Mouse (Mus musculus): ENCODE results near the gene Zfp652. TPM values are rescaled to one million over a fixed set of nuclear protein-coding genes. Genes with fewer than 3 reads are reported as not detected.

The Zfp652 gene
- polyA plus RNA-seq, 1 experiment from 2014 or later, result 24.9 TPM

DNA sequence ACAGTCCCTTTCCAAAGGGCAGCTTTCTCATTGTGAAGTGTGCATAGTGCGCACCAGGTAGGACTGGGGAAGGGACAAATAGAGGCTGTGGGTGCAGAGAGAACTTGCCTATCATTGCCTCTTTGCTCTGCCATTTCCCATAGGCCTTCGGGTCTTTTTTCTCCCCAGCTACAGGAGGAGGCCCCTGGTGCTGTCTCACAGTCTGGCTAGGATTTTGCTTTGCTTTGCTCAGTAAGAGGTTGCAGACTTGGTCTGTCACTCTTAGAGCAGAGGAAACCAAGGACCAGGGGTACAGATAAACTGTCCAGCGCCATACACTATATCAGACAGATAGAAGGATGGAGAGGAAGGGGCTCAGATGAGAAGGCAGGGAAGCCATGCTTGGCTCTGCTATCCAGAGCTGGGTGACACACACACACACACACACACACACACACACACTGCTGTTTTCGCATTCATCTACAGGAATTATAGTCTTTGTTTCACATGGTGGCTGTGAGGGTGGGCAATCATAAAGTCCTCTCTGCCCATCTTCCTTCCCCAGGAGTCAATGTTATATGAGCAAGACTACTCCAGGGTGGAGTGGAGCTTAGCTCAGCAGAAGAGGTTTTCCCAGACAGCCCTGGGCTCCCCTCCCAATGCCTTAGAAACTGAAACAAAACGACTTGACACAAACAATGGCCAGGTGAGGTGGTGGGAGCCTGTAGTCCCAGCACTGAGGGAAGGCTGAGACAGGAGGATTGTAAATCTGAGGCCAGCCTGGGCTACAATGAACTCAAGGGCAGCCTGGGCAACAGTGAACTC is 128.4 kb downstream of the Zfp652 start:
- Histone ChIP-seq H3K9me3 (no peaks in the 10 kb centered on the region), H3K27me3 (peaks cover 52% of the 10 kb centered on the region), H3K4me3 (replicated peaks) (no peak overlapping the region), H3K4me1 (replicated peaks) (peaks cover 28% of the 10 kb centered on the region), H3K9ac (replicated peaks) (no peak overlapping the region), H3K4me2 (peak overlapping the region; percentile 44; the same call in 1 of the 2 replicates), H3K27ac (no peak overlapping the region), H3K36me3 (no peaks in the 10 kb centered on the region)
- ATAC-seq (ENCODE audit: insufficient number of reproducible peaks, insufficient read depth, low FRiP score, low TSS enrichment, low read depth), result no peak
- WGBS, result 76% methylated on average over 5 of the region's 5 CpGs

DNA sequence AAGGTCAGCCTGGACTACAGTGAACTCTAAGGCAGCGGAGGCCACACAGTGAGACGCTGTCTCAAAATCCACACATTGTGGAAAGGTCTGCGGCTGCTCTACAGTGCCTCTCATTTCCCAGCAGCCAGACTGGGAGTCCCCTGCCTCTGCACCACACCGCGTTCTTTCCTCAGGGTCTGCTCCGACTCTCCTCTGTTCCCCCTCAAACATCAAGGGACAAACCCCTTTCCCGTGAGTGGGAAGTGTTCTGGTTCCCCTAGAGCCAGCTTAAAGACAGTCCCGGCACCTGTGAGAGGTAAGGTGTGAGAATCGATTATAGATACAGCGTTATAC is 129.0 kb downstream of the Zfp652 start:
- H3K4me2 ChIP-seq, result peak overlapping the region; percentile 44
- ATAC-seq (ENCODE audit: insufficient number of reproducible peaks, insufficient read depth, low FRiP score, low TSS enrichment, low read depth), result no peak
- H3K4me3 ChIP-seq (replicated peaks), result peak overlapping the region; percentile 17; the same call in 1 of the 2 replicates
- 65% methylated on average over 10 of the region's 10 CpGs for WGBS
- no peaks in the 10 kb centered on the region for H3K9me3 ChIP-seq
- H3K27me3 ChIP-seq, result peaks cover 46% of the 10 kb centered on the region
- 0 out of 2 replicates have a peak overlapping the region, but pooled peaks have one; percentile 4 for H3K9ac ChIP-seq (replicated peaks)
- H3K36me3 ChIP-seq, result no peaks in the 10 kb centered on the region
- H3K27ac ChIP-seq, result 0 out of 2 replicates have a peak overlapping the region, but pooled peaks have one; percentile 1
- peaks cover 23% of the 10 kb centered on the region for H3K4me1 ChIP-seq (replicated peaks)

DNA sequence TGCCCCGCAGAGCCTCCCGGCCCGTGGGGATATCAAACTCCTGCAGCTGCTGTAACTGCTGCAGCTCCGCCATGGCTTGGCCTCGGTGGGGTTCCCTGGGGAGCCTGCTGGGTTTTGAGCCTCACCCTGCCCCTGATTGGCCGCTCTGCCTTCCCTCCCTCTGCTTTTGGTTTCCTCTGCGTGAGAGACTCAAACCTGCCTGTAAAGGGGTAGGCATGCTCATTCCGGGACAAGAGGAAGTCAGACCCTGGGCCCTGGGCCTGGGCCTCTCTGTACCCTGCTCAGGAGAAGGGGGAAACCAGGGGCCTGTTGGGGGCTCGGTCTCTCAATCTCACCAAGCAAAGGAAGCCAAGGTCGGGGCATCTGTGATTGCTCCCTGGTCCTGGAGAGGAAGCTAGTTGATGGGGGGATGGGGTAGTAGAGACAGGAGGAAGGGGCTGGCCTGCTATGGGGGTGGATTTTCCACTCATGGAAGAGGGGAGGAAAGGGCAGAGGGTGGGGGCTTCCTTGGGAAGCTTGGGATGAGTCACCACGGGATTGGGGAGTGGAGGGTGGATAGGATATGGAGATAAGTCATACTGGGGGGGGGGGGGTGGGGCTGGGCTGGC is 129.7 kb downstream of the Zfp652 start, which contains the start of gene Abi3:
Gene Abi3 (minus strand): TSS at position 403 of the 608 bp plus-strand sequence.
- ATAC-seq (ENCODE audit: insufficient number of reproducible peaks, insufficient read depth, low FRiP score, low TSS enrichment, low read depth), result no peak
- 13% methylated on average over 11 of the region's 11 CpGs for WGBS
- Histone ChIP-seq H3K4me1 (replicated peaks) (peaks cover 15% of the 10 kb centered on the region), H3K27me3 (peaks cover 39% of the 10 kb centered on the region), H3K4me2 (peak within 1 kb of the TSS; percentile 44), H3K36me3 (no peaks in the 10 kb centered on the region), H3K27ac (0 out of 2 replicates have a peak within 1 kb of the TSS, but pooled peaks have one; percentile 1), H3K9me3 (no peaks in the 10 kb centered on the region), H3K4me3 (replicated peaks) (peak within 1 kb of the TSS; percentile 17), H3K9ac (replicated peaks) (0 out of 2 replicates have a peak within 1 kb of the TSS, but pooled peaks have one; percentile 12)

DNA sequence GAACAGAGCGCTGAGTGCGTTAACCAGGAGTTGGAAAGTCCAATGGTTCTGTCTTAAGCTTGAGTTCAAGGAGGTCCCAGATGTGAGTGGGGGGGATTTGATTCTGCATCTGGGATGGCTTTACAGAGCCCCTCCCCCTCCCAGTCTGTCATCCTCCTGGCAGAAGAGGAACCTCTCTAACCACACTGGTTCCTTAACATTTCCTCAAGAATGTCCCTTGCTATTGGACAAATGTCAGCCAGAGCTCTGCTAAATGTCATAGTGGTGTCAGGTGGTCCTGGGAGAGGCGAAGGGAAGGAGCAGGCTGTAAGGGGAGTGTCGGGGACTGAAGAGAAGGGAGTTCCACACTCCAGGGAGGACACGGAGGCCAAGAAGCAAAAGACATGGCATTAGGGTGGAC is 130.5 kb downstream of the Zfp652 start:
- Histone ChIP-seq H3K4me1 (replicated peaks) (peaks cover 11% of the 10 kb centered on the region), H3K4me3 (replicated peaks) (no peak overlapping the region), H3K9ac (replicated peaks) (no peak overlapping the region), H3K27me3 (peaks cover 32% of the 10 kb centered on the region), H3K36me3 (no peaks in the 10 kb centered on the region), H3K4me2 (no peak overlapping the region), H3K27ac (no peak overlapping the region), H3K9me3 (no peaks in the 10 kb centered on the region)
- 65% methylated on average over 5 of the region's 5 CpGs for WGBS
- no peak for ATAC-seq (ENCODE audit: insufficient number of reproducible peaks, insufficient read depth, low FRiP score, low TSS enrichment, low read depth)

DNA sequence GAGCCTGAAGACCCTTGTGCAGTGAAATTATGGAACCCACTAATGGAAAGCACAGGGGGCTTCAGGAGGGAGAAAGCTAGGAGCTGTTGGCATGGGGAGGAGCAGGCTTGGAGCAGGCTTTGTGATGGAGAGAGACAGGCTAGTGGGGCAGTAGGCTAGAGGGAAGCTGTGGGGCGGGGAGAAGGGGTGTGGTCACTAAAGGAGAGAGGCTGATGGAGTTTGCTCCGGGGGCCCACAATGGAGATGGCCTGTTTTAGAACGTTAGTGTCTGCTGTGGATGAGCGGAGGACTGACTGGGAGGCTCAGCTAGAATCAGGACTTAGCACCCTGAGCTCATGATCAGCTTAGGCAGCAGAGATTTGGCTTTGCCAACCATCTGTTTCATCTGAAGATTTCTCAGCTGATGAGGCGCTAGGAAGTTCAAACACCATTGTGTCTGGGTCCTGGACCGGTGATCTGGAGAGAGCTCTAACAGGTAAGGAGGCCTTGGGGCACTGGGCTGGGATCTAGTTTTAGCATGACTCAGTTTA is 131.0 kb downstream of the Zfp652 start:
- H3K4me2 ChIP-seq, result no peak overlapping the region
- H3K36me3 ChIP-seq, result no peaks in the 10 kb centered on the region
- no peak for ATAC-seq (ENCODE audit: insufficient number of reproducible peaks, insufficient read depth, low FRiP score, low TSS enrichment, low read depth)
- WGBS, result 57% methylated on average over 6 of the region's 6 CpGs
- peaks cover 11% of the 10 kb centered on the region for H3K4me1 ChIP-seq (replicated peaks)
- H3K9ac ChIP-seq (replicated peaks), result no peak overlapping the region
- no peaks in the 10 kb centered on the region for H3K9me3 ChIP-seq
- no peak overlapping the region for H3K27ac ChIP-seq
- H3K27me3 ChIP-seq, result peaks cover 27% of the 10 kb centered on the region
- no peak overlapping the region for H3K4me3 ChIP-seq (replicated peaks)

DNA sequence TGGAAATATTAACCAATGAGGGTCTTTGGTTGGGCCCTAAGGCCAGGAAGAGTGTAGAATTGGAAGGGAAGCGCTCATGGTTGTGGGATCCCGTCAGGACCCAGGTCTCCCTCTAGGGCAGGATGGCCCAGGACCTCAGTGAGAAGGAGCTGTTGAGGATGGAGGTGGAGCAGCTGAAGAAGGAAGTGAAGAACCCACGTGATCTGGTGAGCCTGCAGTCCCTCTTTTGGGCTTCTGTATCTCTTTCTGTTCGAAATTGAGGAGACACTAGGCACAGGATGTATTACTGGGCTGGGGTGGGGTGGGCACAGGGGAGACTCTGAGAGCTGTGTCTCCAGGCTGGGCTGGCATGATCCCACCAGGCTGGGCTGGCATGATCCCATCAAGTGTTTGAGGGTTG is 132.5 kb downstream of the Zfp652 start:
- Histone ChIP-seq H3K4me2 (no peak overlapping the region), H3K27ac (no peak overlapping the region), H3K36me3 (no peaks in the 10 kb centered on the region), H3K4me1 (replicated peaks) (peaks cover 11% of the 10 kb centered on the region), H3K4me3 (replicated peaks) (no peak overlapping the region), H3K9me3 (no peaks in the 10 kb centered on the region), H3K27me3 (peaks cover 21% of the 10 kb centered on the region), H3K9ac (replicated peaks) (no peak overlapping the region)
- no peak for ATAC-seq (ENCODE audit: insufficient number of reproducible peaks, insufficient read depth, low FRiP score, low TSS enrichment, low read depth)
- 70% methylated on average over 4 of the region's 4 CpGs for WGBS

DNA sequence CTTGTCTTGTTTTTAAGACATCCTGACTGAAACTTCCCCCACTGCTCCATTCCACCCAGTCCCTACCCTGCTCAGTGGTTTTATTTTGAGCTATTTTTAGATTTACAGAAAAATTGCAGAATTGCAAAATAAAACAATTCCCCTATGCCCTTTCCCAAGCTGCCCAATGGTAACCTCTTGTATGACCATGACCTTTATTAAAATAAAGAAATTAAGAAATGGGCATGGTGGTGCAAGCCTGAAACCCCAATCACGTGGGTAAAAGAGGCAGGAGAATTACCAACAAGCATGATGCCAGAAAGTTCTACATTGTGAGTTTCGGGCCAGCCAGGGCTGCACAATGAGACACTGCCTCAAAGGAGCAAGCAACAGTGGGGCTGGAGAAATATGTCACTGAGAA is 138.4 kb downstream of the Zfp652 start:
- 69% methylated on average over 2 of the region's 2 CpGs for WGBS
- H3K4me3 ChIP-seq (replicated peaks), result no peak overlapping the region
- H3K27ac ChIP-seq, result no peak overlapping the region
- no peaks in the 10 kb centered on the region for H3K36me3 ChIP-seq
- H3K27me3 ChIP-seq, result no peaks in the 10 kb centered on the region; the same call in 1 of the 2 replicates
- no peaks in the 10 kb centered on the region for H3K4me1 ChIP-seq (replicated peaks)
- no peak overlapping the region for H3K9ac ChIP-seq (replicated peaks)
- H3K9me3 ChIP-seq, result no peaks in the 10 kb centered on the region
- ATAC-seq (ENCODE audit: insufficient number of reproducible peaks, insufficient read depth, low FRiP score, low TSS enrichment, low read depth), result no peak
- H3K4me2 ChIP-seq, result no peak overlapping the region

DNA sequence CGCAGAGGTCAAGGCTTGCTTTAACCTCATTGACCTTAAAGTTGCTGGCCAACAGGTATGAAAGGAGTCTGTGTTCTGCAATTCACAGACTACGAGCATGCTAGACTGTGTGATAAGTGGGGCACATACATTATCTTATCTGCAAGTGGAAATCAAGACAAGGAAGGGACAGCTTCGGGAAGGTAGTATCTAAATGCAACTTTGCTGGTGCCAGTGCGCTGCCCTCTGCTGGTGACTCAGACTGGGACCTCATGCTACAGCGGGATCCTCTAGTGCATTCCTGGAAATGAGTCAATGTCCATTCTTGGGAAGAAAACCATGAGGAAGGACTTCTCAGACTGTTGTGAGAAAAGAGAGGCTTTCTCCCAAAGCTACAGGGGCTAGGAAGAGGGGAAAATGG is 141.2 kb downstream of the Zfp652 start:
- Histone ChIP-seq H3K27me3 (no peaks in the 10 kb centered on the region; the same call in 1 of the 2 replicates), H3K4me2 (no peak overlapping the region), H3K9me3 (no peaks in the 10 kb centered on the region), H3K27ac (no peak overlapping the region), H3K4me1 (replicated peaks) (peaks cover 7% of the 10 kb centered on the region; the same call in 1 of the 2 replicates), H3K36me3 (no peaks in the 10 kb centered on the region), H3K4me3 (replicated peaks) (no peak overlapping the region), H3K9ac (replicated peaks) (no peak overlapping the region)
- WGBS, result 62% methylated on average over 5 of the region's 5 CpGs
- ATAC-seq (ENCODE audit: insufficient number of reproducible peaks, insufficient read depth, low FRiP score, low TSS enrichment, low read depth), result no peak

DNA sequence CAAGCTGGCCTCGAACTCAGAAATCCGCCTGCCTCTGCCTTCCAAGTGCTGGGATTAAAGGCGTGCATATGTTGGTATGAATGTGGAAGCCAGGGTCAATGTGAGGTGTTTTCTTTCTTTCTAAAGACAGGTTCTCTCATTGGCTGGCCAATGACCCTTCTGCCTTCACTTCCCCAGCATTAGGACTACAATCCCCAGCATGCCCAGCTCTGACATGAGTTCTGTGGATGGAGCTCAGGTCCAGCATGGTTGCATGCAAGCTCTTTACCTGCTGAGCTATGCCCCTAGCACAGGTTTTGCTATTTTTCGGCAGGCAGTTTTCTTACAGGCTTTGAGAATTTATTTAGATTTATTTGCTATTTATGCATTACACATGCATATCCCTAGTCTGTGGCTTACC is 144.8 kb downstream of the Zfp652 start:
- Histone ChIP-seq H3K36me3 (no peaks in the 10 kb centered on the region), H3K4me2 (no peak overlapping the region), H3K4me1 (replicated peaks) (peaks cover 15% of the 10 kb centered on the region), H3K9me3 (no peaks in the 10 kb centered on the region), H3K27ac (no peak overlapping the region), H3K4me3 (replicated peaks) (no peak overlapping the region), H3K9ac (replicated peaks) (no peak overlapping the region), H3K27me3 (no peaks in the 10 kb centered on the region)
- no peak for ATAC-seq (ENCODE audit: insufficient number of reproducible peaks, insufficient read depth, low FRiP score, low TSS enrichment, low read depth)
- 72% methylated on average over 4 of the region's 4 CpGs for WGBS

DNA sequence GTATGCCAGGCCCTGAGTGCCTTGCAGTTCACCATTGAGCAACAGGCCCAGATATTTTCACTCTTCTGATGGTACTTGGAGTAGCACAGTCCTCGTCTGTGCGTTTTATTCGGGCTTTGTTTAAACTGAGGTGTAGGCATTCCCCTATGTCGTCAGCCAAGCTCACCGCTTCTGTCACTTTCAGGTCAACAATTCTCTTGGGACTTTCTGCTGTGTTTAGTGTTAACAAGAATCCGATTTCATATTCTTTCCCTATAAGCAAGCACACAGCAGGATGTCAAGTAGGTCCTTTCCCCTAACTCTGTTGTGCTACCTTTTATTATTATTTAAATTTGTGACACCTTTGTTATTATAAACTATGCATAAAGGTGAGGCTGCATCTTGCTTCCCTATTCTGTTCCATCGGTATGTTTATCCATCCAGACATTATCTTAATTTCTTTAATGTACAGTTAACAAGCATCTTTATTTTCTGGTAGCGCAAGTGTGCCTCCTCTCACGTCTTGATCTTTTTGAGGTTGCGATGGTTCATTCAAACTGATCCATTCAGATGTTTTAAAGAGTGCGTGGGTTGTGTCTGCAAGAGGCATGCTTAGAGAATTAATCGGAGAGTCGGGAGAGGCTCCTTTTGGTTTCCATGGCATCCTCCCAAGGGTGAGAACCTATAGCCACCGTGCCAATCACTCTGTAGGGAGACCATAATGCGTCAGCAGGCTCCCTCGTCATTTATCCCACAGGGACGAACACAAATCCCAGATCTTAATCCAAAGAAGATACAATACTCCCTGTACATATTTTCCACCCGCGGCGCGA is 145.4 kb downstream of the Zfp652 start:
- WGBS, result 23% methylated on average over 21 of the region's 21 CpGs
- no peak for ATAC-seq (ENCODE audit: insufficient number of reproducible peaks, insufficient read depth, low FRiP score, low TSS enrichment, low read depth)
- Histone ChIP-seq H3K4me2 (peak overlapping the region; percentile 75), H3K27ac (peak overlapping the region; percentile 95), H3K4me1 (replicated peaks) (peaks cover 15% of the 10 kb centered on the region), H3K27me3 (no peaks in the 10 kb centered on the region), H3K9ac (replicated peaks) (peak overlapping the region; percentile 60), H3K4me3 (replicated peaks) (peak overlapping the region; percentile 71), H3K9me3 (no peaks in the 10 kb centered on the region), H3K36me3 (no peaks in the 10 kb centered on the region)

Measured in limb, embryonic 12.5 days (tissue).